Comparison of ENCODE assay signal across 12 mouse cellular contexts in genomic region chr14:53832553-53832952, GRCm38 (mm10).
"Had no signal": no experiment of that assay in that cellular context is flagged by ENCODE, and none has a peak within 500 bp of the region (broad histone marks: within the 10 kb centered on the region; RNA-seq: fewer than 3 reads in every experiment).

No protein-coding gene starts in this region.

- H3K4me3 ChIP-seq: limb, embryonic 10.5 days; liver, embryonic 15.5 days; midbrain, embryonic 13.5 days; stomach, embryonic 15.5 days had no signal

- H3K36me3 ChIP-seq: limb, embryonic 10.5 days; liver, embryonic 15.5 days; midbrain, embryonic 13.5 days; stomach, embryonic 15.5 days had no signal

- H3K9me3 ChIP-seq: limb, embryonic 10.5 days; liver, embryonic 15.5 days; midbrain, embryonic 13.5 days; stomach, embryonic 15.5 days had no signal

- ATAC-seq: lung, postnatal 0 days; midbrain, embryonic 13.5 days had no signal

- H3K27ac ChIP-seq: limb, embryonic 10.5 days; liver, embryonic 15.5 days; midbrain, embryonic 13.5 days; stomach, embryonic 15.5 days had no signal

- H3K4me2 ChIP-seq: liver, embryonic 11.5 days; liver, embryonic 15.5 days; midbrain, embryonic 13.5 days; stomach, embryonic 15.5 days had no signal

- H3K27me3 ChIP-seq: liver, embryonic 15.5 days; midbrain, embryonic 13.5 days; stomach, embryonic 15.5 days had no signal

- H3K4me1 ChIP-seq: limb, embryonic 10.5 days; liver, embryonic 15.5 days; midbrain, embryonic 13.5 days; stomach, embryonic 15.5 days had no signal

- H3K9ac ChIP-seq: liver, embryonic 15.5 days; midbrain, embryonic 13.5 days; stomach, embryonic 15.5 days had no signal

- DNase-seq: kidney, adult 8-10 months; kidney, postnatal 25 days; lung, adult 2 months; lung, postnatal 36 days; right cerebral cortex, postnatal 25 days; thymus, postnatal 36 days had no signal
